Mouse (Mus musculus): ENCODE measurements around the gene Ccnd1. TPM values are rescaled to one million over a fixed set of nuclear protein-coding genes. Genes with fewer than 3 reads are reported as not detected.
A peak's percentile ranks its signal among the peaks of the same experiment; 100 is the strongest.

Gene Ccnd1
- polyA plus RNA-seq (2012; rRNA removed), result 79.1 and 96.1 TPM in 2 replicates

GRCm38 (mm10) chr7:144939344-144940002 lies at the start of gene Ccnd1:
Ccnd1 (minus strand) TSS chr7:144939925.
- peak; percentile 62 for DNase-seq (ENCODE audit: low spot score)

- DNase-seq (ENCODE audit: low spot score), result no peak
Observed at GRCm38 (mm10) chr7:144988856-144989255, 49.1 kb upstream of the Ccnd1 start.

- no peak for DNase-seq (ENCODE audit: low spot score)
Observed at GRCm38 (mm10) chr7:144985100-144985499, 45.4 kb upstream of the Ccnd1 start.

GRCm38 (mm10) chr7:144982358-144983110 lies 42.8 kb upstream of the Ccnd1 start:
- no peak for DNase-seq (ENCODE audit: low spot score)

- DNase-seq (ENCODE audit: low spot score), result no peak
Observed at GRCm38 (mm10) chr7:144981426-144982079, 41.8 kb upstream of the Ccnd1 start.

- DNase-seq (ENCODE audit: low spot score), result no peak
Observed at GRCm38 (mm10) chr7:144979814-144980213, 40.1 kb upstream of the Ccnd1 start.

GRCm38 (mm10) chr7:144977121-144977520 lies 37.4 kb upstream of the Ccnd1 start:
- no peak for DNase-seq (ENCODE audit: low spot score)

- DNase-seq (ENCODE audit: low spot score), result no peak
Observed at GRCm38 (mm10) chr7:144973461-144973860, 33.7 kb upstream of the Ccnd1 start.

GRCm38 (mm10) chr7:144971769-144972168 lies 32.0 kb upstream of the Ccnd1 start:
- DNase-seq (ENCODE audit: low spot score), result no peak

- peak; percentile 58 for DNase-seq (ENCODE audit: low spot score)
Observed at GRCm38 (mm10) chr7:144970997-144971768, 31.5 kb upstream of the Ccnd1 start.

- DNase-seq (ENCODE audit: low spot score), result no peak
Observed at GRCm38 (mm10) chr7:144965893-144966292, 26.2 kb upstream of the Ccnd1 start.

GRCm38 (mm10) chr7:144964316-144964715 lies 24.6 kb upstream of the Ccnd1 start:
- DNase-seq (ENCODE audit: low spot score), result no peak

- DNase-seq (ENCODE audit: low spot score), result no peak
Observed at GRCm38 (mm10) chr7:144963911-144964310, 24.2 kb upstream of the Ccnd1 start.

- DNase-seq (ENCODE audit: low spot score), result no peak
Observed at GRCm38 (mm10) chr7:144958509-144959395, 19.0 kb upstream of the Ccnd1 start.

GRCm38 (mm10) chr7:144943254-144943653 lies 3.5 kb upstream of the Ccnd1 start:
- peak; percentile 68 for DNase-seq (ENCODE audit: low spot score)

- DNase-seq (ENCODE audit: low spot score), result no peak
Observed at GRCm38 (mm10) chr7:144942744-144943135, 3.0 kb upstream of the Ccnd1 start.

GRCm38 (mm10) chr7:144942071-144942743 lies 2.5 kb upstream of the Ccnd1 start:
- DNase-seq (ENCODE audit: low spot score), result no peak

GRCm38 (mm10) chr7:144941242-144941831 lies 1.6 kb upstream of the Ccnd1 start:
- peak; percentile 80 for DNase-seq (ENCODE audit: low spot score)

GRCm38 (mm10) chr7:144940585-144940984 lies 860 bp upstream of the Ccnd1 start:
- DNase-seq (ENCODE audit: low spot score), result no peak

GRCm38 (mm10) chr7:144940003-144940571 lies 362 bp upstream of the Ccnd1 start:
- DNase-seq (ENCODE audit: low spot score), result no peak
